Mouse (Mus musculus): Measurements from ENCODE around the gene Rab4b. TPM values are rescaled to one million over a fixed set of nuclear protein-coding genes. Genes with fewer than 3 reads are reported as not detected.

Gene Rab4b
- polyA plus RNA-seq, 1 experiment, result 432 TPM

DNA sequence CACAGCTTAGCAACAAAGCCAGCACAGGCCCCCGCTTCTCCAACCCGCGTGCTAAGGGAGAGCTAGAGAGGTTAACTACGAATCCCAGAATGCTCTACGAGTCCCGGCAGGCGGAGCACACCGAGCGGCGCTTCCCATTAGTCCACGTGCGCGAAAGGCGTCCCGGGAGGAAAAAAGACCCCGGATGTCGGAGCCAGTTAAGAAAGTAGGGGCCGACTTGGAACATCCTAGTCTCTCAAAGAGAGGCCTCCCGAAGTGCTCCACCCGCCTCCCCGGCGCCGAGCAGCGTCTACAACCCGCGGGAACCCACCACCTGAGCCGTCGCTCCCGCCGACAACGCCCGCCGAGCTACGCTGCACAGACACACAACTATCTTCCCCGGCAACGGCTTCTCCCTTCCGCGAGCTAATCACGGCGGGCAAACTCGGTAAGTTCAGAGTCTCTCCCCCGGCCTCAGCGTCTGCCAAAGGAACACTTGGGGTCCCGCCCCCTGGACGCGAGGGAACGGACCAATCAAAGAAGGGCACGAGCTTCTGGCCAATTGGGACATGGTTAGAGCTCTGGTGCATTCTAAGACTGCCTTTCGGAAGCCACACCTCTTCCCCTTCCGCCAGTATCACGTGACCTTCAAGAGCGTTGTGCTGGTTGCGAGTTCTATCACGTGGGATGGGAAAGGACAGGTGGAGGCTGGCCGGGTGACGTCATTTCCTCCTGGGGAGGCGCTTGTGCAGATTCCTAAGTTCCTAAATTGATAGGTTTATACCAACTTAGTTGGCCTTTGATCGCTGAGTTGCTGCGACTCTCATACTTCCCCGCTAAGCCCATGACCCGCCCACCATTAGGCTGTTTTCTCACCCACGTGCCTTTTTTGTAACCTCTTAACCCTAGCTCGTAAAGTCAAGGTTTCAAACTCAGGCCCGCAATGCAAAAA is 17.2 kb upstream of the Rab4b start, which contains the start of the genes BC024978 and Snrpa:
Gene BC024978 (plus strand): TSS at position 101 of the 931 bp plus-strand sequence.
Gene Snrpa (minus strand): TSS at position 591 of the 931 bp plus-strand sequence.
- no peak for TF ChIP-seq GATA1 (IDR thresholded peaks at IDR 0.05; ENCODE audit: low read length)

DNA sequence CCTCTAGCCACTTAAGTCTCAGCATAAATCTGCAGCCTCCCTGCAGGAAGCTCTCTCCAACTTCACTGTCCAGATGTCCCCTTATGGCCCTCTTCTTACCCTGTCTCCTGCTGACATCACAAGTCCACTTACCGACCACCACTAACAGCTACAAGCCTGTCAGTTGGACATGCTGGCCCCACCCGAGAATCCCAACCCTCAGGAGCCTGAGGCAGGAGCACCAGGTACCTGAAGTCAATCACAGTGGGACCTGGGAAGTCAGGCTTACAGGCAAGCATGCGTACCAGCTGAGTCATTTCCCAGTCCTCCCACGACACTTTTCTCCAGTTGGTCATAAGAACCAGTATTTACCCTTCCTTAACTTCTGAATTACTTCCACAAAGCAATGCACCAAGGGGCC is 15.0 kb upstream of the Rab4b start:
- TF ChIP-seq GATA1 (IDR thresholded peaks at IDR 0.05; ENCODE audit: low read length), result no peak

DNA sequence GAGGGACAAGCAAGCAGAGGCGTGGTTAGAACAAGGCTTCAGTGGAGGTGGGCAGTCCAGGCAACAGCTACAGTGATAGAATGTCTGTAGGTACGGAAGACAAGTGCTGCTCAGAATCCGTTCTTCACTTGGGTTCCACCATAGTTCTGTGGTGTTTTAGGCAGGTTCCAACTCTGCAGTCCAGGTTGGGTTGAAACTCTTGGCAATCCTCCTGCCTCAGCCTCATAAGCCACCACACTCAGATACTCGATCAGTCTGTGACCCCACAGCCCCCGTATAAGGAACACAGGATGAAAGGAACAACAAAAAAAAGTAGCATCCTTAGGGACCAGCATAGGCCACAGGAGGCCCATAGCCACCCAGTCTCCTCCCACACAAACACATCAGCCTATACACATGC is 13.7 kb upstream of the Rab4b start:
- TF ChIP-seq GATA1 (IDR thresholded peaks at IDR 0.05; ENCODE audit: low read length), result no peak

DNA sequence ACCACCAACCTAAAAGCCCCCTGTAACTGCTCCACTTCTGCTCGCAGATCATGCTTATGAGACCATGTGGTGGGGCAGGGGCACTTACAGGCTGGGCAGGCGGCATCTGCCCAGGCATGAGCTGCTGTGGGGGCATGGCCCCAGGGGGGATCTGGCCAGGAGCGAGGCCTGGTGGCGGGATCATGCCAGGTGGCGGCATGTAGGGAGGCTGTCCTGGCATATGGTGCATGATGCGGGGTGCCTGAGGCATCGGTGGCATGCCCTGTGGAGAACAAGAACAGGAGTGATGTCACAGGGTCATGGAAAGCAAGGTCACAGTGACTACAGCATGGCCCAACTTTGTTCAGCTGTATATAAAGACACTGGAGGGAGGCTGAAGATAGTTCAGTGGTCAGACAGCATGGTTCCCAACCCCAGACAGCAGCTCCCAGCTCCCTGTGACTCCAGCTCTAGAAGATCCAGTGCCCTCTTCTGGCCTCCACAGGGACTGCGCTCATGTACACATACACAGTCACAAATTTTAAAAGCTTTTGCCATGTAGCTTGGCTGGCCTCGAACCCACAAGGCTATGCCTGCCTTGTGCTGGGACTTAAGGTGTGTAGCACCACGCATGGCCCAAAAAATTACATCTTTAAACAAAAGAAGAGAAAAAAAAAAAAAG is 10.7 kb upstream of the Rab4b start:
- TF ChIP-seq GATA1 (IDR thresholded peaks at IDR 0.05; ENCODE audit: low read length), result no peak

DNA sequence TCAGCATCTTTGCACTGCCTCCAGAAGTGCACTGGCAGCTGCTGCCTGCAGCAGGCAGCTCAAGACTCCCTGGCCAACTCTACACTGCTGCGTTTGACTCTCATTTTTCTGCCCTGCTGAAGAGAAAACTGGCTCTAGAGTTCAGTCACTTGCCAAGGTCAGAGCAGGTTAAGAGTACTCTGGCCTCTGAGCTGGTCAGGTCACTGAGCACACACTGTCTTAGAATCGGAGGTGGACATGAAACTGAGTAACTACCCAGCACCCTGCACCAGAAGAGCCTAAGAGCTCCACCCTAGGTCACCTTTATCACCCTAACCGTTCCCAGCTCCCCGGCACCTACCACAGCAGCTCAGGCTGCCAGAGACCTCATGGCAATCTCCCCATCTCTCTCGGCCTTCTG is 7.3 kb upstream of the Rab4b start:
- no peak for TF ChIP-seq GATA1 (IDR thresholded peaks at IDR 0.05; ENCODE audit: low read length)

DNA sequence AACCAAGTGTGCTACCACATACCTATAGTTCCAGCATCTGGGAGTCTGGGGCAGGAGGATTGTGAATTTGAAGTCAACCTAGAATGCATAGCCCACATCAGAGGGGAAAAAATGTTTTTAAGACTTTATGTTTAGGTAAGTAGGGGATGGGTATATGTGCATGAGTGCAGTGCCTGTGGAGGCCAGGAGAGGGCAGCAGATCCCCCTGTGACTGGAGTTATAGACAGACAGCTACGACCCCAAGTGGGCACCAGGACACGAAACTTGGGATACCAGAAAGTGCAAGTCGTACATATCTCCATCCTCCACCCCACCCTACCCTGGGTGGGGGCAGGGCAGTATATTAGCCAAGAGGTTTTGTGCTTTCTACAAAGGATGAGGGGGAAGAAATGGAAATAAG is 6.3 kb upstream of the Rab4b start:
- TF ChIP-seq GATA1 (IDR thresholded peaks at IDR 0.05; ENCODE audit: low read length), result no peak

DNA sequence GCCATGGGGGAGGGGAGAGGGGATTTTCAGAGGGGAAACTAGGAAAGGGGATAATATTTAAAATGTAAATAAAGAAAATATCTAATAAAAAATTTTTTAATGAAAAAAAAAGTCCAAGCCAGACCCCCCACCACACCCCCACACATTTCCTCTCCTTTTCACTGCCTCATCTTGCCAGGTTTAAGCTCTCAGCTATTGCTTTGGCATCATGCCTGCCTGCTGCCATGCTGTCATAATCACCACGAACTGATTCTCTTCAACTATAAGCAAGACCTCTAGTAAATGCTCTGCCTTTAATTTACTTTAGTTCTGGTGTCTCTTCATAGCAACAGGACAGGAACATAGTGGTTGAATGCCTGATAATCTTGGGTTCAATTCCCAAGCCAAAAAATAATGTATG is 3.8 kb upstream of the Rab4b start:
- no peak for TF ChIP-seq GATA1 (IDR thresholded peaks at IDR 0.05; ENCODE audit: low read length)

DNA sequence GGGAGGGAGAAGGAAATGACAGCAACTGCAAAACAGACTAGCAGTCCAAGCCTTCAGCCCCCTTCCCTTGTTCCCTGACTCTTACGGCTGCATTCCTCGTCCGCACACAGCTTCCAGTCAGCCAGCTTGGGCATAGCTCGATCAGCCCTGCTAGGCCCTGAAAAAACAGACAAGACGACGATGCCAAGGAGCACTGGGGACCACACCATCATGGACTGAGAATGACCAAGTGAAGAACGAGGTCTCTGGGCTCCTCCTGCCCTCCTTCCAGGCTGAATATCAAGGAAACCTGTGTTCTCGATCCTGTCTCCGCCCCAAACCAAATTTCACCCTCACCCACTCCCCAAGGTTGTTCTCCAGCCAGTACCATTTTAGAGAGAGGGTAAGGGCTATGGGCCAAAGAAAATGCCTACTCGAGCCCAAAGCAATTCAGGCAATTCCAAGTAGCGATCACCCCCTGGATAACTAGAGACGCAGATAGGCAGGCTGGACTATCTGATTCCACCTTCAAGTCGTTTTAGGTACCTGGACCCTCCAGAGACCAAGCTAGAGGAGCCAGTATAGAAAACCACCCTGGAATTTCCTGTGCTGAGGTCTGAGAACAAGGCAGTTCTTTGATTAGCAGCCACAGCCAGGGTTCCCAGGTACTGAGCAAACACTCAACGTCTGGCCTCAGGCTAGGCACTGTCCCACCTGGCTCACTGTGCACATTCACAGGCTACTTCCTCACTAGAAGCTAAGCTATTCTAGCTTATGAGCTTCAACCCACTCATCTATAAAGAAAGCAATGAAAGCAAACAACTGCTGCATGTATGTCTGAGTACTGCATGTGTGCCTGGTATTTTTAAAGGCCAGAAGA is 2.4 kb upstream of the Rab4b start, which contains the start of the genes Gm21983 and Mia:
Gene Gm21983 (minus strand): TSS at position 250 of the 859 bp plus-strand sequence.
Gene Mia (minus strand): TSS at position 321 of the 859 bp plus-strand sequence.
- no peak for TF ChIP-seq GATA1 (IDR thresholded peaks at IDR 0.05; ENCODE audit: low read length)

DNA sequence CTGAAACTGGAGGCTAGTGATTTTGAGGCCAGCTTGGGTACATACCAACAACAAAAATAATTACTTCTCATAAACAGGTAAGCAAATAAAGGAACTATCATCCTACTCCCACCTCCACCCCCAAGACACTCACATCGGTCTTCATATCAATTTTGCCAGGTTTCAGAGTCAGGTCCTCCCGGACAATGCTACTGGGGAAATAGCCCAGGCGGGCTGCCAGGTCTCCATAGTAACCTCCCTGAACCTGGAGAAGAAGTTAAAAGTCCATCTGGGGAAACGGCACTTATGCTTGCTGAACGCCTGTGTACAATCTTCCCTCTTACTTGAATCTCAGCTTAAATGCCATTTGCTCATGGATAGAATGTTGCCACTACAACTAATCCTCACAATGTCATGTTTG is 1.3 kb upstream of the Rab4b start:
- no peak for TF ChIP-seq GATA1 (IDR thresholded peaks at IDR 0.05; ENCODE audit: low read length)

DNA sequence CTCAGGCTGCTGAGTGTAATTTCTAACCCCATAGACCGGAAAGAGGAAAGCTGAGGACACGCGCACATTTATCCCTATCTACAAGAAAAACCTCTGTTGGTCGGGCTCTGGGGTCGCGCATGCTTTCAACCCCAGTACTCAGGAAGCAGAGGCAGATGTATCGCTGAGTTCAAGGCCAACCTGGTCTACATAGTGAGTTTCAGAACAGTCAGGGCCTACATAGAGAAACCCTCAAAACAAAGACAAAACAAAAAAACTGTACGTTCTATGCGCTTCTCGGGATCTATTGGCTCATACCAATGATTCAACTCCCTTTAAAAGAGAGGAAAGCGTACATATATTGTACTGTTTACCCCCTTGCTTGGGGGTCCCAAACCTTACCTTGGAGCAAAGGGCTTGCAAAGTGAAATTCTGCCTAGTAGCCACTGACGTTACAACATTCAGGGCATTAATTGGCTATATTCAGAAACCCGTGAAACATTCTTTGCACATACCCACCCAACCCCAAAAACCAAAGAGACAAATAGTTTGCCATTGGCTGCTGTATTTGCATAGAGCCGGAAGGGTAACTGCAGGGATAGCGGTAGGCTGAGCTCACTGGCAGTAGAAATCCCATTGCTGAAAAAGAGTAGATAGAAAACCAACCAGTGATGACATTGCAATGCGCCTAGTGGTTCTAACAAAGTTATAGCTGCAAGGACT is 672 bp upstream of the Rab4b start:
- no peak for TF ChIP-seq GATA1 (IDR thresholded peaks at IDR 0.05; ENCODE audit: low read length)

DNA sequence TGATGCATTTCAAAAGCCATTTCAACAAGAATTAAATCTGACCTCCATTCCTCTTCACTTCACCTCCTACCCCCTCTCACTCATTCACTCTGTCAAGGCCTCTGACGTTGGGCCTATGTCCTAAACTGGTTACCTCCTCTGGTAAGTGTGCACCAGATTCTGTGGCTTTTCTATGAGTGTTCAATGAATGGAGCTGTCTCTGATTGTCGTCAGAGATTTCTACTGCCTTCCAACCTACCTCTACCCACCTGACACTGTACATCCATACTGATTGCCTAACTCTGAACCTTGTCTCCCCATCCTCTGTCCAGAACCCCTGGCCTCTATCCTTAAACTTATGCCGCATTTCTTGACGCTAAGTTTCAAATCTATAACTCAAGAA is 763 bp downstream of the Rab4b start:
- no peak for TF ChIP-seq GATA1 (IDR thresholded peaks at IDR 0.05; ENCODE audit: low read length)

DNA sequence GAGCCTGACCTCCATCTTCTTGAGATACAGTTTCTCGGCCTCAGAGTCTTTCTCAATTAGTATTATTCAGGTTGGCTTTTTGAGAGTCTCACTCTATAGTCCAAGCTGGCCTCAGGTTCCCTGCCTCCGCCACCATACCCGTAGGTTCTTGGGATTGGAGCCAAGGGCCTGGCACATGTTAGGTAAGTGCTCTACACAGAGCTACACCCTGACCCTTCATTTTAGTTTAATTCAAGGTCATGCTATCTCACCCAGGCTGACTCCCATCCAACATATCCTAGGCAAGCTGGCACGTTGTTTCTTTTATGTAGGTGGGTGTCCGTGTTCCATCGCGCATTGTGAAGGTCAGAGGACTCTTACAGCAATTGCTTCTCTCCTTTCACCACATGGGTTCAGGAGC is 3.8 kb downstream of the Rab4b start:
- no peak for TF ChIP-seq GATA1 (IDR thresholded peaks at IDR 0.05; ENCODE audit: low read length)

DNA sequence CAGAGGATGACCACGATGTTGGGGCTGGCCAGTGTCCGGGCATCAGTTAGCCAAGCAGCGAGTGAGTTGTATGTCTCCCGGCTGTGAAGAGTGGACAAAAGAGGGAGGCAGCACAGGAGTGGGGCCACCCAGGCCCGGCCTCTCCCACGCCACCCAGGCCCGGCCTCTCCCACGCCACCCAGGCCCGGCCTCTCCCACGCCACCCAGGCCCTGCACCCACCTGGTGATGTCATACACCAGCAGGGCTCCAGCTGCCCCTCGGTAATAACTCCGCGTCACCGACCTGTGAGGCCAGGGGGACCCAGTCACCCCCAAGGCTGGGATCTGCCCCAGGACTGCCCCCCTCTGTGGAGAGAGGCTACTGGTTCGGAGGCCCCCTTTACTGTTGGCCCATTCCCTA is 4.2 kb downstream of the Rab4b start:
- no peak for TF ChIP-seq GATA1 (IDR thresholded peaks at IDR 0.05; ENCODE audit: low read length)

DNA sequence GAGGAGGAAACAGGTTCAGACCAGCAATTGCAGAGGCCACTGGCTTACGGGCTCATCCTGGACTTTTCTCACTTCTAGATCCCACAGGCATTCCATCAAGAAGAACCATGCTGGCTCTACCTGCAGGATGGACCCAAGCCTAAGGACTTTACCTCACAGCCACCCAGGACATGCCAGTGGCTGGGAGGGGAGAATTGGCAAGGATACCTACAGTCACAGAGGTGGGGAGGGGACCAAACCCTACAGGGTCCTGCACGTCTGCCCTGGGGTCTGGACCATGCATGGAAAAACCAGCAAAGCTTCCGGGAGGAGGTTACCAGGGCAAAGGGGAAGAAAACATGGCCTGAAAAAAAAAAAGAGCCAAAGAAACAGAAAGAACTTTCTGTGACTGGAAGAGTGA is 7.7 kb downstream of the Rab4b start:
- no peak for TF ChIP-seq GATA1 (IDR thresholded peaks at IDR 0.05; ENCODE audit: low read length)

DNA sequence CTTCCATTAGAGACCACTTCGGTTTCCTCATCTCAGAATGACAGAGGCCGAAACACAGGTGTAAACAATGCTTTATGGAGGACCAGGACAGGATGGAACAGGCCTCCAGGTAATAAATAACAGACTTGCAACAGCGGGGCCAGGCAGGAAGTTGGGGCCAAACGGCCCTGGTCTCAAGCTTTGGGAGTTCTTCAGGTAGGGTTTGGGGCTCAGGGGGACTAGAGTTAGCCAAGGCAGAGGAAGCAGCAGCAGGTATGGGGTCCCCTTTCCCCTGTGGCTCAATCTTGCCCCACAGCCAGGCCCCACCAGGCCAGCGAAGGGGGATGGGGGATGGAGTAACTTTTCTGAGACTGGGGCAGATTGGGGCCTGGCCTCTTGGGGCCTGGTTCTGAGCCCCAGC is 10.3 kb downstream of the Rab4b start:
- TF ChIP-seq GATA1 (IDR thresholded peaks at IDR 0.05; ENCODE audit: low read length), result no peak
